19 mouse cellular contexts compared by ENCODE assay signal in genomic region chr2:17854088-17854487, GRCm38 (mm10).
DNase-seq lines count a peak whose midpoint lies in the region; ATAC-seq and TF ChIP-seq lines count a peak whose summit lies in the region.
"Had no signal": no experiment of that assay in that cellular context is flagged by ENCODE, and none has a peak within 500 bp of the region (broad histone marks: within the 10 kb centered on the region; RNA-seq: fewer than 3 reads in every experiment).

No protein-coding gene starts in this region.

- TF ChIP-seq POLR2A in heart, adult 2 months (IDR thresholded peaks at IDR 0.05; ENCODE audit: insufficient read depth, low read depth, low read length), result no peak

- no peaks in the 10 kb centered on the region for H3K36me3 ChIP-seq in forebrain, embryonic 14.5 days (ENCODE audit: control insufficient read depth, insufficient read depth, low read length)
- no peaks in the 10 kb centered on the region for H3K36me3 ChIP-seq in forebrain, embryonic 11.5 days (ENCODE audit: control insufficient read depth, insufficient read depth, low read length)
- H3K36me3 ChIP-seq in splenic B cell, adult 2 months (ENCODE audit: control insufficient read depth, insufficient read depth, low read length, poor library complexity, severe bottlenecking), result no peaks in the 10 kb centered on the region
- H3K36me3 ChIP-seq in heart, adult 2 months (ENCODE audit: control insufficient read depth, insufficient read depth, low read length), result peaks cover 3% of the 10 kb centered on the region; the same call in 1 of the 2 replicates
- H3K36me3 ChIP-seq: embryonic facial prominence, embryonic 13.5 days; heart, embryonic 12.5 days; hindbrain, embryonic 12.5 days; intestine, embryonic 15.5 days had no signal

- H3K27ac ChIP-seq in forebrain, embryonic 14.5 days (ENCODE audit: low read depth, low read length), result no peak overlapping the region
- no peak overlapping the region for H3K27ac ChIP-seq in forebrain, embryonic 11.5 days (ENCODE audit: low read depth, low read length)
- no peak overlapping the region for H3K27ac ChIP-seq in heart, adult 2 months
- H3K27ac ChIP-seq: embryonic facial prominence, embryonic 13.5 days; forebrain, embryonic 13.5 days; hindbrain, embryonic 12.5 days; intestine, embryonic 15.5 days had no signal

- 29% methylated on average over 3 of the region's 3 CpGs for WGBS in forebrain, embryonic 14.5 days
- 38% methylated on average over 3 of the region's 3 CpGs for WGBS in forebrain, embryonic 11.5 days
- WGBS in heart, adult 2 months, result 48% methylated on average over 3 of the region's 3 CpGs

- no peaks in the 10 kb centered on the region for H3K9me3 ChIP-seq in forebrain, embryonic 14.5 days (replicated peaks; ENCODE audit: control insufficient read depth, low read length)
- no peaks in the 10 kb centered on the region for H3K9me3 ChIP-seq in forebrain, embryonic 11.5 days (ENCODE audit: control insufficient read depth, low read length)
- H3K9me3 ChIP-seq: embryonic facial prominence, embryonic 13.5 days; forebrain, embryonic 13.5 days; heart, embryonic 12.5 days; hindbrain, embryonic 12.5 days; intestine, embryonic 15.5 days had no signal

- H3K4me3 ChIP-seq in forebrain, embryonic 14.5 days (ENCODE audit: low read depth, low read length), result no peak overlapping the region
- no peak overlapping the region for H3K4me3 ChIP-seq in forebrain, embryonic 11.5 days (ENCODE audit: low read depth, low read length)
- H3K4me3 ChIP-seq in heart, adult 2 months, result no peak overlapping the region
- H3K4me3 ChIP-seq: embryonic facial prominence, embryonic 13.5 days; forebrain, embryonic 13.5 days; heart, embryonic 12.5 days; hindbrain, embryonic 12.5 days; intestine, embryonic 15.5 days had no signal

- ATAC-seq in forebrain, embryonic 14.5 days, result peak; percentile 24; the same call in 1 of the 2 replicates
- no peak for ATAC-seq in forebrain, embryonic 11.5 days (replicated peaks; ENCODE audit: low FRiP score)
- ATAC-seq in granulocyte monocyte progenitor cell, adult 5-6 weeks (replicated peaks; ENCODE audit: poor library complexity, severe bottlenecking), result peak; percentile 59
- ATAC-seq: intestine, embryonic 15.5 days had no signal

- H3K79me2 ChIP-seq in heart, adult 2 months (replicated peaks; ENCODE audit: control insufficient read depth, insufficient read depth, low read length), result no peaks in the 10 kb centered on the region

- no peak for TF ChIP-seq CTCF in heart, adult 2 months (IDR thresholded peaks at IDR 0.05)

- no peak for TF ChIP-seq EP300 in heart, adult 2 months (IDR thresholded peaks at IDR 0.05; ENCODE audit: insufficient read depth, low read depth, low read length)

- no peaks in the 10 kb centered on the region for H3K27me3 ChIP-seq in forebrain, embryonic 14.5 days (replicated peaks; ENCODE audit: control insufficient read depth, insufficient read depth, low read length)
- H3K27me3 ChIP-seq in forebrain, embryonic 11.5 days (ENCODE audit: control insufficient read depth, insufficient read depth, low read length), result no peaks in the 10 kb centered on the region
- H3K27me3 ChIP-seq in splenic B cell, adult 2 months (ENCODE audit: control insufficient read depth, insufficient read depth, low read length, poor library complexity, severe bottlenecking), result no peaks in the 10 kb centered on the region
- H3K27me3 ChIP-seq in heart, adult 2 months (ENCODE audit: control insufficient read depth, insufficient read depth, low read length), result no peaks in the 10 kb centered on the region
- H3K27me3 ChIP-seq: forebrain, embryonic 13.5 days; heart, embryonic 12.5 days; hindbrain, embryonic 12.5 days; intestine, embryonic 15.5 days had no signal

- no peak for DNase-seq in forebrain, embryonic 14.5 days (ENCODE audit: low spot score)
- no peak for DNase-seq in forebrain, embryonic 11.5 days (ENCODE audit: low spot score)
- peak; percentile 71 for DNase-seq in A20 (ENCODE audit: low read depth, low spot score)
- DNase-seq in splenic B cell, adult 2 months (ENCODE audit: low read depth, low spot score), result peak; percentile 70
- DNase-seq in heart, adult 2 months, result no peak
- no peak for DNase-seq in left cerebral cortex, adult 9 months (ENCODE audit: low spot score in 2 of 2)
- DNase-seq: adrenal gland, adult 8-10 months; adrenal gland, postnatal 36 days; cerebellum, adult 2 months; cerebellum, postnatal 14 days; gastrocnemius, postnatal 10 days; heart, postnatal 36 days; kidney, adult 18-20 months had no signal

- no peak overlapping the region for H3K4me2 ChIP-seq in forebrain, embryonic 14.5 days (ENCODE audit: low read length)
- H3K4me2 ChIP-seq in forebrain, embryonic 11.5 days (ENCODE audit: low read depth, low read length, severe bottlenecking), result no peak overlapping the region
- H3K4me2 ChIP-seq: embryonic facial prominence, embryonic 13.5 days; intestine, embryonic 15.5 days had no signal

- H3K4me1 ChIP-seq in forebrain, embryonic 14.5 days (ENCODE audit: control insufficient read depth, insufficient read depth, low read length), result peaks cover 17% of the 10 kb centered on the region
- peaks cover 6% of the 10 kb centered on the region; the same call in 1 of the 2 replicates for H3K4me1 ChIP-seq in forebrain, embryonic 11.5 days (replicated peaks; ENCODE audit: control insufficient read depth, insufficient read depth, low read length)
- H3K4me1 ChIP-seq in heart, adult 2 months (ENCODE audit: control insufficient read depth, insufficient read depth, low read length), result peaks cover 7% of the 10 kb centered on the region

- H3K9ac ChIP-seq in forebrain, embryonic 14.5 days (ENCODE audit: low read length), result no peak overlapping the region
- no peak overlapping the region for H3K9ac ChIP-seq in forebrain, embryonic 11.5 days (ENCODE audit: low read length)
- no peak overlapping the region for H3K9ac ChIP-seq in heart, adult 2 months (ENCODE audit: low read depth, low read length)
- H3K9ac ChIP-seq: embryonic facial prominence, embryonic 13.5 days; forebrain, embryonic 13.5 days; heart, embryonic 12.5 days; hindbrain, embryonic 12.5 days; intestine, embryonic 15.5 days had no signal

- intact Hi-C loops in heart, adult 2 months (cut with DNase I), result loop anchor here (5.0 kb wide), 2 partner anchors 33 to 348 kb away; no protein-coding TSS in a partner anchor

Comparison
In these comparisons a context has a peak if more than half of its experiments do, and no peak if none do; other contexts are left out.
1. DNase-seq: peak in A20 (single experiment) and splenic B cell, adult 2 months (single experiment); none in forebrain, embryonic 14.5 days (single experiment), forebrain, embryonic 11.5 days (single experiment), heart, adult 2 months (0 of 2) and left cerebral cortex, adult 9 months (0 of 2).